Mouse (Mus musculus): ENCODE results near the gene Map3k13. TPM values are rescaled to one million over a fixed set of nuclear protein-coding genes. Genes with fewer than 3 reads are reported as not detected.

Map3k13 gene
- total RNA-seq, 1 experiment, result 0.36 TPM

- in situ Hi-C loops (cut with MboI; ENCODE audit: low sequenced_read_pairs in 2 of 2, unreplicated experiment in 2 of 2), result no loop called here
- no peaks in the 10 kb centered on the region for H3K36me3 ChIP-seq (ENCODE audit: control insufficient read depth, insufficient read depth, low read length, poor library complexity, severe bottlenecking)
- H3K27ac ChIP-seq (ENCODE audit: insufficient read depth, low read depth, low read length, poor library complexity, severe bottlenecking), result no peak overlapping the region
- H3K4me1 ChIP-seq (ENCODE audit: control insufficient read depth in 2 of 2, insufficient read depth in 2 of 2, low read length in 2 of 2, poor library complexity in 1 of 2), result 0 out of 4 replicates have a peak, but pooled peaks cover 0 to 2% of the 10 kb centered on the region in 2 experiments
- H3K9ac ChIP-seq (ENCODE audit: insufficient read depth, low read depth, low read length, poor library complexity, severe bottlenecking), result no peak overlapping the region
- no peak for DNase-seq (ENCODE audit: low read depth, low spot score)
- no peaks in the 10 kb centered on the region for H3K9me3 ChIP-seq (ENCODE audit: control insufficient read depth, insufficient read depth, low read depth, low read length)
- no peak for TF ChIP-seq CHD2 (IDR thresholded peaks at IDR 0.05; ENCODE audit: low read depth, low read length)
- TF ChIP-seq ZC3H11A (IDR thresholded peaks at IDR 0.05; ENCODE audit: borderline replicate concordance, low read depth, low read length), result no peak
- no peak for TF ChIP-seq HCFC1 (IDR thresholded peaks at IDR 0.05; ENCODE audit: borderline replicate concordance, insufficient read depth, low read length)
- TF ChIP-seq ZNF384 (IDR thresholded peaks at IDR 0.05; ENCODE audit: low read depth, low read length), result no peak
- no peak for TF ChIP-seq MAFK (IDR thresholded peaks at IDR 0.05; ENCODE audit: insufficient read depth, low read depth, low read length)
- no peak overlapping the region for H3K4me3 ChIP-seq (ENCODE audit: insufficient read depth in 1 of 2, low read depth in 1 of 2, low read length in 2 of 2, poor library complexity in 1 of 2, severe bottlenecking in 1 of 2)
Observed at GRCm38 (mm10) chr16:21853446-21853941, 59.3 kb downstream of the Map3k13 start.

- 0 out of 4 replicates have a peak, but pooled peaks cover 0 to 2% of the 10 kb centered on the region in 2 experiments for H3K4me1 ChIP-seq (ENCODE audit: control insufficient read depth in 2 of 2, insufficient read depth in 2 of 2, low read length in 2 of 2, poor library complexity in 1 of 2)
- in situ Hi-C loops (cut with MboI; ENCODE audit: low sequenced_read_pairs in 2 of 2, unreplicated experiment in 2 of 2), result no loop called here
- no peak overlapping the region for H3K27ac ChIP-seq (ENCODE audit: insufficient read depth, low read depth, low read length, poor library complexity, severe bottlenecking)
- H3K4me3 ChIP-seq (ENCODE audit: insufficient read depth in 1 of 2, low read depth in 1 of 2, low read length in 2 of 2, poor library complexity in 1 of 2, severe bottlenecking in 1 of 2), result no peak overlapping the region
- H3K9me3 ChIP-seq (ENCODE audit: control insufficient read depth, insufficient read depth, low read depth, low read length), result no peaks in the 10 kb centered on the region
- no peak overlapping the region for H3K9ac ChIP-seq (ENCODE audit: insufficient read depth, low read depth, low read length, poor library complexity, severe bottlenecking)
- no peak for TF ChIP-seq HCFC1 (IDR thresholded peaks at IDR 0.05; ENCODE audit: borderline replicate concordance, insufficient read depth, low read length)
- TF ChIP-seq ZC3H11A (IDR thresholded peaks at IDR 0.05; ENCODE audit: borderline replicate concordance, low read depth, low read length), result no peak
- TF ChIP-seq ZNF384 (IDR thresholded peaks at IDR 0.05; ENCODE audit: low read depth, low read length), result no peak
- no peak for TF ChIP-seq MAFK (IDR thresholded peaks at IDR 0.05; ENCODE audit: insufficient read depth, low read depth, low read length)
- TF ChIP-seq CHD2 (IDR thresholded peaks at IDR 0.05; ENCODE audit: low read depth, low read length), result no peak
- H3K36me3 ChIP-seq (ENCODE audit: control insufficient read depth, insufficient read depth, low read length, poor library complexity, severe bottlenecking), result no peaks in the 10 kb centered on the region
- no peak for DNase-seq (ENCODE audit: low read depth, low spot score)
Observed at GRCm38 (mm10) chr16:21854589-21855284, 60.6 kb downstream of the Map3k13 start.

GRCm38 (mm10) chr16:21856134-21856533 is 62.0 kb downstream of the Map3k13 start:
- Histone ChIP-seq H3K9ac (ENCODE audit: insufficient read depth, low read depth, low read length, poor library complexity, severe bottlenecking) (no peak overlapping the region), H3K36me3 (ENCODE audit: control insufficient read depth, insufficient read depth, low read length, poor library complexity, severe bottlenecking) (no peaks in the 10 kb centered on the region), H3K9me3 (ENCODE audit: control insufficient read depth, insufficient read depth, low read depth, low read length) (no peaks in the 10 kb centered on the region), H3K27ac (ENCODE audit: insufficient read depth, low read depth, low read length, poor library complexity, severe bottlenecking) (no peak overlapping the region), H3K4me3 (ENCODE audit: insufficient read depth in 1 of 2, low read depth in 1 of 2, low read length in 2 of 2, poor library complexity in 1 of 2, severe bottlenecking in 1 of 2) (no peak overlapping the region), H3K4me1 (ENCODE audit: control insufficient read depth in 2 of 2, insufficient read depth in 2 of 2, low read length in 2 of 2, poor library complexity in 1 of 2) (no peaks in the 10 kb centered on the region)
- TF ChIP-seq HCFC1 (IDR thresholded peaks at IDR 0.05; ENCODE audit: borderline replicate concordance, insufficient read depth, low read length) (no peak), ZC3H11A (IDR thresholded peaks at IDR 0.05; ENCODE audit: borderline replicate concordance, low read depth, low read length) (no peak), MAFK (IDR thresholded peaks at IDR 0.05; ENCODE audit: insufficient read depth, low read depth, low read length) (no peak), CHD2 (IDR thresholded peaks at IDR 0.05; ENCODE audit: low read depth, low read length) (no peak), ZNF384 (IDR thresholded peaks at IDR 0.05; ENCODE audit: low read depth, low read length) (no peak)
- in situ Hi-C loops (cut with MboI; ENCODE audit: low sequenced_read_pairs in 2 of 2, unreplicated experiment in 2 of 2), result no loop called here
- no peak for DNase-seq (ENCODE audit: low read depth, low spot score)

- in situ Hi-C loops (cut with MboI; ENCODE audit: low sequenced_read_pairs in 2 of 2, unreplicated experiment in 2 of 2), result no loop called here
- TF ChIP-seq CHD2 (IDR thresholded peaks at IDR 0.05; ENCODE audit: low read depth, low read length) (no peak), ZNF384 (IDR thresholded peaks at IDR 0.05; ENCODE audit: low read depth, low read length) (no peak), ZC3H11A (IDR thresholded peaks at IDR 0.05; ENCODE audit: borderline replicate concordance, low read depth, low read length) (no peak), HCFC1 (IDR thresholded peaks at IDR 0.05; ENCODE audit: borderline replicate concordance, insufficient read depth, low read length) (no peak), MAFK (IDR thresholded peaks at IDR 0.05; ENCODE audit: insufficient read depth, low read depth, low read length) (no peak)
Observed at GRCm38 (mm10) chr16:21857126-21857644, 63.0 kb downstream of the Map3k13 start.

More at GRCm38 (mm10) chr16:21857126-21857644, 63.0 kb downstream of the Map3k13 start:
- Histone ChIP-seq H3K4me1 (ENCODE audit: control insufficient read depth in 2 of 2, insufficient read depth in 2 of 2, low read length in 2 of 2, poor library complexity in 1 of 2) (no peaks in the 10 kb centered on the region), H3K9me3 (ENCODE audit: control insufficient read depth, insufficient read depth, low read depth, low read length) (no peaks in the 10 kb centered on the region), H3K9ac (ENCODE audit: insufficient read depth, low read depth, low read length, poor library complexity, severe bottlenecking) (no peak overlapping the region), H3K36me3 (ENCODE audit: control insufficient read depth, insufficient read depth, low read length, poor library complexity, severe bottlenecking) (no peaks in the 10 kb centered on the region), H3K4me3 (ENCODE audit: insufficient read depth in 1 of 2, low read depth in 1 of 2, low read length in 2 of 2, poor library complexity in 1 of 2, severe bottlenecking in 1 of 2) (no peak overlapping the region), H3K27ac (ENCODE audit: insufficient read depth, low read depth, low read length, poor library complexity, severe bottlenecking) (no peak overlapping the region)
- no peak for DNase-seq (ENCODE audit: low read depth, low spot score)
